Mouse (Mus musculus) intestine, embryonic 14.5 days (tissue): ENCODE measurements around the gene Tcstv3. TPM values are rescaled to one million over a fixed set of nuclear protein-coding genes. Genes with fewer than 3 reads are reported as not detected.

Source experiments
- ATAC-seq: fragments of 200-750 bp; cut with Nextera tagmentation; replicated peaks from 2 replicates; pipeline ENCODE4 v1.8.0; 2017; ENCODE audit warnings: low read depth, moderate number of reproducible peaks, moderate TSS enrichment, moderate library complexity; ENCODE audit not compliant: low FRiP score, low TSS enrichment
- DNase-seq: peaks from one replicate; pipeline ENCODE4 v3.0.0-alpha.2; 2018; ENCODE audit warnings: low spot score
- H3K27ac ChIP-seq: fragments of 300-500 bp; sonication (generic); 2 replicates; pipeline ENCODE4 v1.5.1; 2014; ENCODE audit warnings: low read depth, mild to moderate bottlenecking, control low read depth
- H3K27me3 ChIP-seq: fragments of 300-500 bp; sonication (generic); replicated peaks from 2 replicates; pipeline ENCODE4 v1.6.1; 2014; ENCODE audit warnings: low read length, control low read depth; ENCODE audit not compliant: control insufficient read depth, insufficient read depth
- H3K36me3 ChIP-seq: fragments of 300-500 bp; sonication (generic); 2 replicates; pipeline ENCODE4 v1.6.1; 2014; ENCODE audit warnings: low read length, control low read depth; ENCODE audit not compliant: control insufficient read depth, insufficient read depth
- H3K4me1 ChIP-seq: fragments of 300-500 bp; sonication (generic); replicated peaks from 2 replicates; pipeline ENCODE4 v1.6.1; 2014; ENCODE audit warnings: low read length, control low read depth, mixed read lengths; ENCODE audit not compliant: control insufficient read depth, insufficient read depth
- H3K4me2 ChIP-seq: fragments of 300-500 bp; sonication (generic); 2 replicates; pipeline ENCODE4 v1.6.1; 2014; ENCODE audit warnings: low read length
- H3K4me3 ChIP-seq: fragments of 300-500 bp; sonication (generic); 2 replicates; pipeline ENCODE4 v1.5.1; 2014; ENCODE audit warnings: low read depth, low read length, control low read depth, mixed read lengths
- H3K9ac ChIP-seq: fragments of 300-500 bp; sonication (generic); 2 replicates; pipeline ENCODE4 v1.6.1; 2014; ENCODE audit warnings: mild to moderate bottlenecking, low read length
- H3K9me3 ChIP-seq: fragments of 300-500 bp; sonication (generic); 2 replicates; pipeline ENCODE4 v1.6.1; 2016; ENCODE audit warnings: low read length, control low read depth; ENCODE audit not compliant: control insufficient read depth
- WGBS: fragments of 180-500 bp; shearing (Covaris S2); extraction: QIAGEN DNeasy Blood & Tissue Kit; methylation state at CpG from one replicate; pipeline ENCODE4 v1.1.7; 2014; 5-methylcytosine and 5-hydroxymethylcytosine counted together
- polyA plus RNA-seq: library from polyadenylated mRNA; unstranded; fragments of >200 nt; fragmentation: Nextera tagmentation; extraction: Ambion mirVana; gene quantifications from 2 replicates; pipeline ENCODE4 v1.2.1, GENCODE M21; 2014

Gene Tcstv3
- polyA plus RNA-seq, 1 experiment from 2014 or later, result not detected

DNA sequence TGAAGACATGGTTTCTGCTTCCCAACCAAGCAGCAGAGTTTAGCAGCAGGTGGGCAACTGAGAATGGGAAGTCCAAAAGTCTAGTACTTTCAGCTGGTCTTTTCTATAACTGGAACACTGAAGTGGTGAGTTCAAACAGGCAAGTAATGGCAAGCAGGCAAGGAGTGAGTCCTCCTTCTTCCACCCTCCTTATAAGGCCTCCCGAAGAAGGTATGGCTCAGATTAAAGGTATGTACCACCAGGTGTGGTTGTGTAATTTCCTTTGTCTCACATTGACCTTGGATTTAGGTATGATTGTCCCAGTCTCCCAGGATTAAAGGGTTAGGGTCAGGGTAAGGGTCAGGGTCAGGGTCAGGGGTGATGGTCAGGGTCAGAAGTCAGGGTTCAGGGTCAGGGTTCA, 4.0 kb downstream of the Tcstv3 start:
- Histone ChIP-seq H3K27ac (no peak overlapping the region), H3K27me3 (no peaks in the 10 kb centered on the region), H3K4me2 (no peak overlapping the region), H3K4me1 (no peaks in the 10 kb centered on the region), H3K9me3 (no peaks in the 10 kb centered on the region), H3K4me3 (no peak overlapping the region), H3K36me3 (no peaks in the 10 kb centered on the region), H3K9ac (no peak overlapping the region)
- WGBS, result 100% methylated on average over 1 of the region's 1 CpGs
- no peak for ATAC-seq
- DNase-seq, result no peak

Other genes with a start within 250 kb of the Tcstv3 start
- gene Gm20767, start 176.6 kb upstream of the Tcstv3 start, polyA plus RNA-seq, result not detected in 2 replicates
- not detected in 2 replicates for gene Gm21818, start 144.4 kb upstream of the Tcstv3 start, polyA plus RNA-seq
- not detected in 2 replicates for gene Gm21762, start 100.9 kb upstream of the Tcstv3 start, polyA plus RNA-seq
- gene Gm21731, start 77.8 kb upstream of the Tcstv3 start, polyA plus RNA-seq, result not detected in 2 replicates
- not detected in 2 replicates for gene AF067061, start 53.8 kb upstream of the Tcstv3 start, polyA plus RNA-seq
- gene BC147527, start 16.5 kb upstream of the Tcstv3 start, polyA plus RNA-seq, result 0.27 and 0.44 TPM in 2 replicates